Mouse (Mus musculus): ENCODE measurements at regions not wholly inside any gene's neighbourhood (a gene's known extent, or its start where the extent isn't known, plus 50 kb on each side); places are given as distances from the start of the nearest gene placed in this dataset.

GRCm38 (mm10) chr3:21292774-21293173, 783.7 kb upstream of the Tbl1xr1 start:
- no peak overlapping the region for H3K9ac ChIP-seq (ENCODE audit: control insufficient read depth, low read depth, low read length, poor library complexity, severe bottlenecking)
- no peaks in the 10 kb centered on the region for H3K9me3 ChIP-seq (replicated peaks; ENCODE audit: insufficient read depth, low read length)
- H3K27me3 ChIP-seq (ENCODE audit: control insufficient read depth in 1 of 2, insufficient read depth in 2 of 2, low read length in 2 of 2) = no peaks in the 10 kb centered on the region
- no peak overlapping the region for H3K27ac ChIP-seq (ENCODE audit: control insufficient read depth, low read depth, low read length)
- no peaks in the 10 kb centered on the region for H3K79me2 ChIP-seq (ENCODE audit: control insufficient read depth, insufficient read depth, low read length, poor library complexity)
- H3K4me3 ChIP-seq (ENCODE audit: control insufficient read depth in 1 of 2, insufficient read depth in 1 of 2, low read depth in 2 of 2, low read length in 2 of 2) = no peak overlapping the region
- no peak for TF ChIP-seq TAL1 (IDR thresholded peaks at IDR 0.05; ENCODE audit: low read length)
- no peak for TF ChIP-seq GABPA (IDR thresholded peaks at IDR 0.05; ENCODE audit: low read depth, low read length)
- no peak for TF ChIP-seq USF1 (IDR thresholded peaks at IDR 0.05; ENCODE audit: low read depth, low read length)
- no peak for TF ChIP-seq MYC (IDR thresholded peaks at IDR 0.05; ENCODE audit: low read depth, low read length)
- no peak for TF ChIP-seq POLR2A (IDR thresholded peaks at IDR 0.05; ENCODE audit: control insufficient read depth in 1 of 2, insufficient read depth in 1 of 2, low read depth in 1 of 2, low read length in 2 of 2, poor library complexity in 1 of 2)
- no peak for TF ChIP-seq JUND (IDR thresholded peaks at IDR 0.05; ENCODE audit: low read depth, low read length)
- TF ChIP-seq KAT2A (conservative IDR thresholded peaks at IDR 0.05; ENCODE audit: low read depth, low read length) = no peak
- no peaks in the 10 kb centered on the region for H3K36me3 ChIP-seq (ENCODE audit: control insufficient read depth in 1 of 2, insufficient read depth in 2 of 2, low read length in 2 of 2)
- H3K4me1 ChIP-seq (ENCODE audit: control insufficient read depth in 1 of 2, insufficient read depth in 2 of 2, low read length in 2 of 2) = no peaks in the 10 kb centered on the region
- DNase-seq (ENCODE audit: low read depth, low spot score) = no peak

GRCm38 (mm10) chr3:21293308-21293707, 783.1 kb upstream of the Tbl1xr1 start:
- Histone ChIP-seq H3K4me3 (ENCODE audit: control insufficient read depth in 1 of 2, insufficient read depth in 1 of 2, low read depth in 2 of 2, low read length in 2 of 2) (no peak overlapping the region), H3K27me3 (ENCODE audit: control insufficient read depth in 1 of 2, insufficient read depth in 2 of 2, low read length in 2 of 2) (no peaks in the 10 kb centered on the region), H3K9ac (ENCODE audit: control insufficient read depth, low read depth, low read length, poor library complexity, severe bottlenecking) (no peak overlapping the region), H3K36me3 (ENCODE audit: control insufficient read depth in 1 of 2, insufficient read depth in 2 of 2, low read length in 2 of 2) (no peaks in the 10 kb centered on the region), H3K9me3 (replicated peaks; ENCODE audit: insufficient read depth, low read length) (no peaks in the 10 kb centered on the region), H3K27ac (ENCODE audit: control insufficient read depth, low read depth, low read length) (no peak overlapping the region), H3K79me2 (ENCODE audit: control insufficient read depth, insufficient read depth, low read length, poor library complexity) (no peaks in the 10 kb centered on the region), H3K4me1 (ENCODE audit: control insufficient read depth in 1 of 2, insufficient read depth in 2 of 2, low read length in 2 of 2) (no peaks in the 10 kb centered on the region)
- no peak for DNase-seq (ENCODE audit: low read depth, low spot score)
- TF ChIP-seq KAT2A (conservative IDR thresholded peaks at IDR 0.05; ENCODE audit: low read depth, low read length) (no peak), MYC (IDR thresholded peaks at IDR 0.05; ENCODE audit: low read depth, low read length) (no peak), SIN3A (IDR thresholded peaks at IDR 0.05; ENCODE audit: low read length) (no peak), MEF2A (IDR thresholded peaks at IDR 0.05; ENCODE audit: extremely low read depth, insufficient replicate concordance, low read depth, low read length, poor library complexity, severe bottlenecking) (no peak), POLR2AphosphoS2 (IDR thresholded peaks at IDR 0.05; ENCODE audit: low read length) (no peak), USF1 (IDR thresholded peaks at IDR 0.05; ENCODE audit: low read depth, low read length) (no peak), USF2 (IDR thresholded peaks at IDR 0.05; ENCODE audit: borderline replicate concordance in 1 of 2, insufficient read depth in 1 of 2, low read depth in 1 of 2, low read length in 2 of 2) (no peak), ETS1 (IDR thresholded peaks at IDR 0.05; ENCODE audit: low read depth, low read length) (no peak), TCF12 (IDR thresholded peaks at IDR 0.05; ENCODE audit: low read depth, low read length) (no peak), E2F4 (IDR thresholded peaks at IDR 0.05; ENCODE audit: borderline replicate concordance, low read depth, low read length) (no peak)

- Histone ChIP-seq H3K4me3 (ENCODE audit: control insufficient read depth in 1 of 2, insufficient read depth in 1 of 2, low read depth in 2 of 2, low read length in 2 of 2) (no peak overlapping the region), H3K79me2 (ENCODE audit: control insufficient read depth, insufficient read depth, low read length, poor library complexity) (no peaks in the 10 kb centered on the region)
These were observed 781.7 kb upstream of the Tbl1xr1 start for GRCm38 (mm10) chr3:21294776-21295175.

More at GRCm38 (mm10) chr3:21294776-21295175, 781.7 kb upstream of the Tbl1xr1 start:
- no peaks in the 10 kb centered on the region for H3K36me3 ChIP-seq (ENCODE audit: control insufficient read depth in 1 of 2, insufficient read depth in 2 of 2, low read length in 2 of 2)
- H3K9me3 ChIP-seq (replicated peaks; ENCODE audit: insufficient read depth, low read length) = no peaks in the 10 kb centered on the region
- DNase-seq (ENCODE audit: low read depth, low spot score) = no peak
- no peak overlapping the region for H3K9ac ChIP-seq (ENCODE audit: control insufficient read depth, low read depth, low read length, poor library complexity, severe bottlenecking)
- no peak overlapping the region for H3K27ac ChIP-seq (ENCODE audit: control insufficient read depth, low read depth, low read length)
- H3K4me1 ChIP-seq (ENCODE audit: control insufficient read depth in 1 of 2, insufficient read depth in 2 of 2, low read length in 2 of 2) = no peaks in the 10 kb centered on the region
- no peaks in the 10 kb centered on the region for H3K27me3 ChIP-seq (ENCODE audit: control insufficient read depth in 1 of 2, insufficient read depth in 2 of 2, low read length in 2 of 2)
- no peak for TF ChIP-seq GATA1 (IDR thresholded peaks at IDR 0.05; ENCODE audit: low read depth, low read length)
- no peak for TF ChIP-seq UBTF (IDR thresholded peaks at IDR 0.05; ENCODE audit: borderline replicate concordance, insufficient read depth, low read depth, low read length)

All from MEL (cell line).